16 mouse cellular contexts compared by ENCODE assay signal in genomic region chr4:150572104-150572691, GRCm38 (mm10).
DNase-seq lines count a peak whose midpoint lies in the region; ATAC-seq and TF ChIP-seq lines count a peak whose summit lies in the region.
"Had no signal": no experiment of that assay in that cellular context is flagged by ENCODE, and none has a peak within 500 bp of the region (broad histone marks: within the 10 kb centered on the region; RNA-seq: fewer than 3 reads in every experiment).

No protein-coding gene starts in this region.

- H3K36me3 ChIP-seq in heart, embryonic 13.5 days = peaks cover 24% of the 10 kb centered on the region
- H3K36me3 ChIP-seq in heart, embryonic 11.5 days (ENCODE audit: control insufficient read depth, insufficient read depth, low read length) = no peaks in the 10 kb centered on the region
- H3K36me3 ChIP-seq in G1E (replicated peaks) = peaks cover 60% of the 10 kb centered on the region
- H3K36me3 ChIP-seq in kidney, adult 2 months (ENCODE audit: control insufficient read depth, insufficient read depth, low read length) = no peaks in the 10 kb centered on the region
- H3K36me3 ChIP-seq in liver, embryonic 13.5 days = 0 out of 2 replicates have a peak, but pooled peaks cover 9% of the 10 kb centered on the region
- 0 out of 2 replicates have a peak, but pooled peaks cover 2% of the 10 kb centered on the region for H3K36me3 ChIP-seq in midbrain, embryonic 11.5 days (ENCODE audit: control insufficient read depth, insufficient read depth, low read length)
- H3K36me3 ChIP-seq: forebrain, embryonic 12.5 days had no signal

- no peak for TF ChIP-seq CTCF in G1E (IDR thresholded peaks at IDR 0.05; ENCODE audit: low read depth, low read length)
- TF ChIP-seq CTCF in kidney, adult 2 months (conservative IDR thresholded peaks at IDR 0.05; ENCODE audit: insufficient read depth, insufficient read length, low read depth, low read length) = no peak

- 47% methylated on average over 7 of the region's 7 CpGs for WGBS in heart, embryonic 13.5 days
- WGBS in heart, embryonic 11.5 days (ENCODE audit: insufficient replicate concordance) = 53% methylated on average over 7 of the region's 7 CpGs
- WGBS in kidney, adult 2 months = 21% methylated on average over 7 of the region's 7 CpGs
- WGBS in liver, embryonic 13.5 days (ENCODE audit: insufficient replicate concordance) = 55% methylated on average over 7 of the region's 7 CpGs
- WGBS in midbrain, embryonic 11.5 days = 83% methylated on average over 7 of the region's 7 CpGs

- H3K4me2 ChIP-seq in heart, embryonic 13.5 days = no peak overlapping the region
- H3K4me2 ChIP-seq in heart, embryonic 11.5 days = no peak overlapping the region
- H3K4me2 ChIP-seq in liver, embryonic 13.5 days = peak overlapping the region; percentile 29
- no peak overlapping the region for H3K4me2 ChIP-seq in midbrain, embryonic 11.5 days
- H3K4me2 ChIP-seq: forebrain, embryonic 12.5 days; midbrain, embryonic 12.5 days; neural tube, embryonic 12.5 days had no signal

- H3K27ac ChIP-seq in heart, embryonic 13.5 days (replicated peaks) = 0 out of 2 replicates have a peak overlapping the region, but pooled peaks have one; percentile 33
- no peak overlapping the region for H3K27ac ChIP-seq in heart, embryonic 11.5 days (ENCODE audit: low read depth, low read length)
- H3K27ac ChIP-seq in kidney, adult 2 months (ENCODE audit: insufficient read depth, low read depth, low read length) = peak overlapping the region; percentile 96
- peak overlapping the region; percentile 63 for H3K27ac ChIP-seq in liver, embryonic 13.5 days
- H3K27ac ChIP-seq in midbrain, embryonic 11.5 days (ENCODE audit: low read depth, low read length) = no peak overlapping the region
- H3K27ac ChIP-seq: embryonic facial prominence, embryonic 10.5 days; forebrain, embryonic 12.5 days; midbrain, embryonic 12.5 days; neural tube, embryonic 12.5 days had no signal

- ATAC-seq in heart, embryonic 13.5 days (ENCODE audit: extremely low read depth, insufficient number of reproducible peaks, low FRiP score, low TSS enrichment) = no peak
- no peak for ATAC-seq in heart, embryonic 11.5 days (replicated peaks; ENCODE audit: insufficient number of reproducible peaks, low FRiP score, low TSS enrichment)
- no peak for ATAC-seq in G1E (ENCODE audit: extremely low read depth, insufficient number of reproducible peaks, low FRiP score, poor library complexity, severe bottlenecking)
- no peak for ATAC-seq in liver, embryonic 13.5 days (ENCODE audit: low read depth)
- ATAC-seq in midbrain, embryonic 11.5 days (ENCODE audit: low FRiP score) = no peak

- DNase-seq in G1E (ENCODE audit: low spot score) = no peak
- peak; percentile 85 for DNase-seq in kidney, adult 2 months
- no peak for DNase-seq in liver, embryonic 13.5 days
- DNase-seq in midbrain, embryonic 11.5 days (ENCODE audit: low spot score, missing footprints) = no peak
- no peak for DNase-seq in adipocyte (ENCODE audit: low spot score)
- no peak for DNase-seq in gastrocnemius, adult 8-10 months (ENCODE audit: low spot score in 2 of 2)
- DNase-seq: adrenal gland, postnatal 25 days; cerebellum, adult 18-20 months; gastrocnemius, postnatal 36 days; right cerebral cortex, postnatal 14 days had no signal

- peak; percentile 17 for TF ChIP-seq POLR2A in kidney, adult 2 months (IDR thresholded peaks at IDR 0.05; ENCODE audit: low read depth, low read length)

- H3K4me1 ChIP-seq in heart, embryonic 13.5 days = peaks cover 62% of the 10 kb centered on the region
- peaks cover 40% of the 10 kb centered on the region for H3K4me1 ChIP-seq in heart, embryonic 11.5 days (ENCODE audit: control insufficient read depth, insufficient read depth, low read length)
- H3K4me1 ChIP-seq in G1E (ENCODE audit: insufficient read depth, low read depth, low read length) = peaks cover 60% of the 10 kb centered on the region
- H3K4me1 ChIP-seq in kidney, adult 2 months (ENCODE audit: control insufficient read depth, insufficient read depth, low read length) = peaks cover 34% of the 10 kb centered on the region
- peaks cover 71% of the 10 kb centered on the region for H3K4me1 ChIP-seq in liver, embryonic 13.5 days (replicated peaks)
- peaks cover 19% of the 10 kb centered on the region for H3K4me1 ChIP-seq in midbrain, embryonic 11.5 days (ENCODE audit: control insufficient read depth, insufficient read depth, low read length)

- H3K27me3 ChIP-seq in heart, embryonic 13.5 days (replicated peaks) = no peaks in the 10 kb centered on the region
- no peaks in the 10 kb centered on the region for H3K27me3 ChIP-seq in heart, embryonic 11.5 days (ENCODE audit: control insufficient read depth, insufficient read depth, low read length)
- H3K27me3 ChIP-seq in G1E (ENCODE audit: insufficient read depth, low read length) = no peaks in the 10 kb centered on the region
- H3K27me3 ChIP-seq in kidney, adult 2 months (replicated peaks; ENCODE audit: control insufficient read depth, insufficient read depth, low read length) = no peaks in the 10 kb centered on the region
- no peaks in the 10 kb centered on the region for H3K27me3 ChIP-seq in liver, embryonic 13.5 days
- no peaks in the 10 kb centered on the region for H3K27me3 ChIP-seq in midbrain, embryonic 11.5 days (ENCODE audit: control insufficient read depth, insufficient read depth, low read length)
- H3K27me3 ChIP-seq: forebrain, embryonic 12.5 days; neural tube, embryonic 12.5 days had no signal

- no peak overlapping the region for H3K4me3 ChIP-seq in heart, embryonic 13.5 days
- no peak overlapping the region for H3K4me3 ChIP-seq in heart, embryonic 11.5 days (ENCODE audit: low read depth, low read length)
- H3K4me3 ChIP-seq in G1E (ENCODE audit: low read depth, low read length) = peak overlapping the region; percentile 59; the same call in 1 of the 2 replicates
- peak overlapping the region; percentile 35 for H3K4me3 ChIP-seq in kidney, adult 2 months (ENCODE audit: insufficient read depth, low read depth, low read length)
- H3K4me3 ChIP-seq in liver, embryonic 13.5 days (replicated peaks) = no peak overlapping the region
- no peak overlapping the region for H3K4me3 ChIP-seq in midbrain, embryonic 11.5 days (ENCODE audit: low read depth, low read length)
- H3K4me3 ChIP-seq: embryonic facial prominence, embryonic 10.5 days; forebrain, embryonic 12.5 days; midbrain, embryonic 12.5 days; neural tube, embryonic 12.5 days had no signal

- no peaks in the 10 kb centered on the region for H3K9me3 ChIP-seq in heart, embryonic 13.5 days
- H3K9me3 ChIP-seq in heart, embryonic 11.5 days (replicated peaks; ENCODE audit: control insufficient read depth, low read length) = no peaks in the 10 kb centered on the region
- H3K9me3 ChIP-seq in G1E (replicated peaks) = no peaks in the 10 kb centered on the region
- H3K9me3 ChIP-seq in liver, embryonic 13.5 days (replicated peaks) = no peaks in the 10 kb centered on the region
- H3K9me3 ChIP-seq in midbrain, embryonic 11.5 days (ENCODE audit: control insufficient read depth, low read length) = no peaks in the 10 kb centered on the region
- H3K9me3 ChIP-seq: embryonic facial prominence, embryonic 10.5 days; forebrain, embryonic 12.5 days; midbrain, embryonic 12.5 days; neural tube, embryonic 12.5 days had no signal

- 0 out of 2 replicates have a peak overlapping the region, but pooled peaks have one; percentile 24 for H3K9ac ChIP-seq in heart, embryonic 13.5 days
- no peak overlapping the region for H3K9ac ChIP-seq in heart, embryonic 11.5 days (ENCODE audit: low read depth, low read length)
- no peak overlapping the region for H3K9ac ChIP-seq in liver, embryonic 13.5 days
- H3K9ac ChIP-seq in midbrain, embryonic 11.5 days (ENCODE audit: low read length) = no peak overlapping the region
- H3K9ac ChIP-seq: forebrain, embryonic 12.5 days; midbrain, embryonic 12.5 days; neural tube, embryonic 12.5 days had no signal

Comparison
In these comparisons a context has a peak if more than half of its experiments do, and no peak if none do; other contexts are left out.
1. H3K27ac ChIP-seq: peak in heart, embryonic 13.5 days (single experiment), kidney, adult 2 months (single experiment) and liver, embryonic 13.5 days (single experiment); none in heart, embryonic 11.5 days (single experiment) and midbrain, embryonic 11.5 days (single experiment).
2. H3K4me3 ChIP-seq: peak in G1E (single experiment) and kidney, adult 2 months (single experiment); none in heart, embryonic 13.5 days (single experiment), heart, embryonic 11.5 days (single experiment), liver, embryonic 13.5 days (single experiment) and midbrain, embryonic 11.5 days (single experiment).